Mouse (Mus musculus): ENCODE measurements around the gene Bud31.
"Not testable (repeated sequence)": the region's sequence is repeated elsewhere in the genome, so short reads cannot be mapped to it uniquely, and the experiment has no call there.

Gene Bud31

GRCm38 (mm10) chr5:145139571-145140519, at the start of gene Bud31, which contains the start of gene Pdap1:
Gene Bud31, plus strand, starts transcription at chr5:145140362.
Gene Pdap1, minus strand, starts transcription at chr5:145140238.
- DNase-seq (ENCODE audit: low spot score), result peak; percentile 94

DNA sequence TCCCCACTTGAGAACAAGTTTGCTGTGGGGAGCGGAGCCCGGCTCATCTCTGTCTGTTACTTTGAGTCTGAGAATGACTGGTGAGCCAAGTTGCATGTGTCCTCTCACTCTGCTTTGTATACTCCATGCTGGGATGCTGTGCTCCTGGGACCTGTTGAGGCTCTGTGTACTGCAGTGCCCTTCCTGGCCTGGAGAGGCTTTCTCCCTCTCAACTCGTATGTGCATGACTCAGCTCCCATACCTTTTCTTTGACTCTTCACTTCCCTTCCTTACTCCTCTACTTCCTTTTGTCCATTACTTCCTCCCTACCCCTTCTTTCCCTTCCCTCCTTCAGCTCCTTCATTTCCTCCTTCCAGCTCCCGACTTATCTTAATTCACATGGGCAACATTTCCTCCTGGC, 44.0 kb upstream of the Bud31 start:
- DNase-seq (ENCODE audit: low spot score), result no peak

- no peak for DNase-seq (ENCODE audit: low spot score)
Measured at GRCm38 (mm10) chr5:145098340-145098821, 41.8 kb upstream of the Bud31 start.

- DNase-seq (ENCODE audit: low spot score), result no peak
Measured at GRCm38 (mm10) chr5:145100960-145101359, 39.2 kb upstream of the Bud31 start.

DNA sequence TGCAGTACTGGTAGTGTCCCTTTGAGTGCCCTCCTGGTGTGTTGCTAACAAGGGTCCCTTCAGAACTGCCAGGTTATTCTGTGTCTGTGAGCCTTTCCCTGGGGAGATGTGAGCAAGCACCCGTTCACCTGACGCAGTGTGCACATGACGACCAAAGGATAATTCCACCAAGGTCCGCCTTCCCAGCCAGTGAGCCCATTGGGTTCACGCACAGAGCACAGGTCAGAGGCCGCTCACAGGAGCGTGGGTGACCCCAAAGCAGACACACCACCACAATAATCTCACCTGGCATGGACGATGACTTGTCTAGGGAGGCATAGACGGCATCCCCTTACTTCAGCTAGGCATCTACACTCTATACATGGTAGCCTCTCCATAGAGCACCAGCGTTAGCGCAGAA, 38.7 kb upstream of the Bud31 start:
- not testable (repeated sequence) for DNase-seq (ENCODE audit: low spot score)

- no peak for DNase-seq (ENCODE audit: low spot score)
Measured at GRCm38 (mm10) chr5:145102706-145103105, 37.5 kb upstream of the Bud31 start.

- no peak for DNase-seq (ENCODE audit: low spot score)
Measured at GRCm38 (mm10) chr5:145104328-145104727, 35.8 kb upstream of the Bud31 start.

- DNase-seq (ENCODE audit: low spot score), result no peak
Measured at GRCm38 (mm10) chr5:145105694-145106275, 34.4 kb upstream of the Bud31 start.

DNA sequence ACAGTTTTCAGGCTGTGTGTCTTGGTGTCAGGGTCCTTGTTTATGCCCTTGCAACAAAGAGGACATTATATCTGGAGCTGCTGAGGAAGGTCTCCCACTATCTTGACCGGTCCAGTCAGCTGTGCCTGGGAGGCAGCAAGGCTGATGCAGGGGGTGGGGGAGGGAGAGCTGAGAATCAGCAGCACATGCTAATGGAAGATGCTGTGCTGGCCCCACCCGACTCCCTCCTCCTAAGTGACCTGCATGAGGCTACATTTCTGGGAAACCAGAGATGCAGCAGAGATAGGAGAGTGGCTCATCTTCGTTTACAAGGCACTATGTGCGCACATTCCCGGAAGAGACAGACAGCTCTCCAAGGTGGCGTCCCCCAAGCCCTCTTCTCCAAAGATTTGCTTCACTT, 29.8 kb upstream of the Bud31 start:
- DNase-seq (ENCODE audit: low spot score), result no peak

GRCm38 (mm10) chr5:145112566-145112965, 27.6 kb upstream of the Bud31 start:
- no peak for DNase-seq (ENCODE audit: low spot score)

DNA sequence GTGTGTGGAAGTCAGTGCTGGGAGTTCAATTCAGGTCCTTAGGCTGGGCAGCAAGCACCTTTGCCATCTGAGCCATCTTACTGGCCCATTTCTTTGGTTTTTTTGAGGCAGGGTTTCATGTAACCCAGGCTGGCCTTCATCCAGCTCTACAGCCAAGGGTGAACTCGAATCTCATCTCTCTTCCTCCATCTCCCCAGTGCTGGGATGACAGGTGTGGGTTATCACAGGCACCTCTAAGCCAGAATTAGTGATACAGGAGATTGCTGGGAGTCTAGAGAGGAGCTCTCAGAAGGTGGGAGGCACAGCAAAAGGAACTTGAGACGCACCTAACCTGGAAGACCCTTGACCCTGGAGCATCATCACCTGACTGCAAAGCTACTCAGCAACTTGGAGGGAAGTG, 26.7 kb upstream of the Bud31 start:
- no peak for DNase-seq (ENCODE audit: low spot score)

- peak; percentile 82 for DNase-seq (ENCODE audit: low spot score)
Measured at GRCm38 (mm10) chr5:145114071-145114605, 26.0 kb upstream of the Bud31 start, which contains the start of gene Arpc1b. Gene Arpc1b, plus strand, starts transcription at chr5:145114215.

DNA sequence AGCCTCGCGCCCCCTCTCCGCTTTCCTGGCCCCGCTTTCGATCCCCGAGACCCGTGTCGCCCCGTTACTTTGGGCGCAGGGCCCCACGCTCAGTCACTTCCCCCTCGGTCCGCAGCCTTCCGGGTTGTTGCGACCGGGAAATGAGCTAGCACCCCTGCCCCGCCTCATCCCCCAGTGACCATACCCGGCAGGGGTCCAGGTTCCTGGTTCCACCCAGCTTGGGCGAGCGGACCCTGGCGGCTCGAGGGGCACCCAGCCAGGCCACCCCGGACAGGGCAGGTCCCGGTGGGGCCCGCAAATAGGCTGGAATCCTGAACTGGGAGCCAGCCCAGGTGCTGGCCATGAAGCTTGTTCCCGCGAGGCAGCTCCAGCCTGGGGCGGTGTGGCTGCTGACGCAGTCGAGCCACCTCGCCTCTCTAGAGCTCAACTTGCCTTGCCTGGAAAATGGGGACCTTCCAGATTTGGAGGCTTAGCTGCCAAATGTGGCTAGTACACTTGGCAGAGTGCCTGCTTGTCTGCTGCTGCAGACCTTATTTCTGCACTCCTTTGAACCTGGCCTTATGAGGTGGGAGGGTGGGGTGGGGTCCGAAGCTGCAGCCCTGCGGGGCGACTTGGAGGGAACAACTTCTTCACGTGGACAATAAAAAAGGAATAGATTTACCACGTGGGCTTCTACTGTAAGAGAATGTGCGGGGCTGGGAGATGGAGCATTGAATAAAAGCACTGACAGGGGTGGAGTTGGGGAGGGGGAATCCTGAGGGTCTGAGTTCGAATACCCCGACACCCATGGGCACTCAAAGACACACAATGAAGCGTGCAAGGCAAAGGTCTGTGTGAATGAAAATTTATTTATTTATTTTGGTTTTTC, 25.3 kb upstream of the Bud31 start:
- DNase-seq (ENCODE audit: low spot score), result peak; percentile 69

DNA sequence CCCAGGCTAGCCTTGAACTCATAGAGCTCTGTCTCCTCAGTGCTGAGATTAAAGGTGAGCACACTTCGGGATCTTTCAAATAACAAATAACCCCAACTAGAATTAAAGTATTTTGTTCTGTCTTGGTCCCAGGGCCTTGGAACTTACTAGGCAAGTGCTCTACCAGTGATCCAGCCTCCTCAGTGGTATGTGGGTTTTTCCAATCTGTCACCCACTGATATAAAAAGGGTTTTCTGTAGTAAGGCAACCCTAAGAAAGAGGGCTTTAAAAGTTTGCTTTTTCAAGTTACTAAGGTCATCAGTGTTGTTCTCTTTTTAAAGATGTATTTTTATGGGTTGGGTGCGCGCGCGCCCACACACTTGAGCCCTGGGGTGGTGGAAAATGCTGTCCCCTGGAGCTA, 24.4 kb upstream of the Bud31 start:
- no peak for DNase-seq (ENCODE audit: low spot score)

GRCm38 (mm10) chr5:145116316-145116715, 23.8 kb upstream of the Bud31 start:
- DNase-seq (ENCODE audit: low spot score), result peak; percentile 55

GRCm38 (mm10) chr5:145116916-145117315, 23.2 kb upstream of the Bud31 start:
- peak; percentile 81 for DNase-seq (ENCODE audit: low spot score)

- DNase-seq (ENCODE audit: low spot score), result no peak
Measured at GRCm38 (mm10) chr5:145118005-145118404, 22.2 kb upstream of the Bud31 start.

GRCm38 (mm10) chr5:145118461-145118860, 21.7 kb upstream of the Bud31 start:
- DNase-seq (ENCODE audit: low spot score), result no peak

DNA sequence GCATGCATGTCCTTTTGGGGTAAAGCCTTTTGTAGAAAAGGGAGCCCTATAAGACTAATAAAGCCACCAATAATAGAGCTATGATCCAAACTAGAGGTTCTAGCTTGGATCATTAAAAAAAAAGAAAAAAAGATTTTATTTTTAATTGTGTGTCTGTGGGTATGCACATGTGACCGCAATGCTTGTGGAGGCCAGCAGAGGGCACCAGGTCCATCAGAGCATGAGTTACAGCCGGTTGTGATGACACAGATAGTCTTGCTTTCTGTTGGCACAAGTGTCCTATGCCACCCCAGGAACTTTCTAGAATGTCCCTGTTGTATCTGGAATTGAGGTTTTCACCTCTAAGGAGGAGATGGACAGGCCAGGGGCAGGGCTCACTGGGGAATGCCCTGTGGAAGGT, 20.8 kb upstream of the Bud31 start:
- no peak for DNase-seq (ENCODE audit: low spot score)

GRCm38 (mm10) chr5:145120921-145121320, 19.2 kb upstream of the Bud31 start:
- DNase-seq (ENCODE audit: low spot score), result no peak

- no peak for DNase-seq (ENCODE audit: low spot score)
Measured at GRCm38 (mm10) chr5:145123396-145123795, 16.8 kb upstream of the Bud31 start.

DNA sequence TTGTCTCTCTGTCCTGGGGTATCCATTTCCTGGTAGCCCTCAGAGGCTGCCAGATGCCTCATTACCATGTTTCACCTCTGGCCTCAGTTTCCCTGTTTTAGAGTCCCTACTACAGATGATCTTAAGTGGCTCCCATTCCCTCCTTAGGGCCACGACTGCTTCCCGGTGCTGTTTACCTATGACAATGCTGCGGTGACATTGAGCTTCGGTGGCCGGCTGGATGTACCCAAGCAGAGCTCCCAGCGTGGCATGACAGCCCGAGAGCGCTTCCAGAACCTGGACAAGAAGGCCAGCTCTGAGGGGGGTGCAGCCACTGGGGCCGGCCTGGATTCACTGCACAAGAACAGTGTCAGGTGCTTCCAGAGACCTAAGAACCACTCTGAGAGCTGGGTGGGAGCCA, 13.6 kb upstream of the Bud31 start:
- no peak for DNase-seq (ENCODE audit: low spot score)

Data from ovary, postnatal 36 days (tissue).